Mouse (Mus musculus) adrenal gland, postnatal 25 days (tissue): Measurements from ENCODE around the gene Cldn3. TPM values are rescaled to one million over a fixed set of nuclear protein-coding genes. Genes with fewer than 3 reads are reported as not detected.
"Not testable (repeated sequence)": the region's sequence is repeated elsewhere in the genome, so short reads cannot be mapped to it uniquely, and the experiment has no call there.

ENCODE experiments used
- DNase-seq: peaks from one replicate; pipeline ENCODE4 v3.0.0; 2021; ENCODE audit warnings: mixed read lengths
- long read RNA-seq: library from polyadenylated mRNA; stranded (forward); transcript quantifications from one replicate; pipeline ENCODE4 v2.0.0, GENCODE M21; 2021
- total RNA-seq: library from RNA; stranded (reverse); gene quantifications from 2 replicates; pipeline ENCODE4 v1.2.3, GENCODE M21; 2021

Gene Cldn3
- 1.0 and 2.2 TPM in 2 replicates for total RNA-seq
- long read RNA-seq, transcript Cldn3-201 (1 exons, 1,259 nt): major isoform, 100 of 100 reads
- long read RNA-seq, partial matches to known transcripts: 0 of 100 reads
- long read RNA-seq, other reads (novel, unspliced or antisense): 0 of 100 reads

GRCm38 (mm10) chr5:134985633-134986297 is at the start of gene Cldn3:
Gene Cldn3 (plus strand): TSS chr5:134986214.
- peak; percentile 20 for DNase-seq

GRCm38 (mm10) chr5:134936626-134937185 is 49.3 kb upstream of the Cldn3 start:
- DNase-seq: no peak

DNA sequence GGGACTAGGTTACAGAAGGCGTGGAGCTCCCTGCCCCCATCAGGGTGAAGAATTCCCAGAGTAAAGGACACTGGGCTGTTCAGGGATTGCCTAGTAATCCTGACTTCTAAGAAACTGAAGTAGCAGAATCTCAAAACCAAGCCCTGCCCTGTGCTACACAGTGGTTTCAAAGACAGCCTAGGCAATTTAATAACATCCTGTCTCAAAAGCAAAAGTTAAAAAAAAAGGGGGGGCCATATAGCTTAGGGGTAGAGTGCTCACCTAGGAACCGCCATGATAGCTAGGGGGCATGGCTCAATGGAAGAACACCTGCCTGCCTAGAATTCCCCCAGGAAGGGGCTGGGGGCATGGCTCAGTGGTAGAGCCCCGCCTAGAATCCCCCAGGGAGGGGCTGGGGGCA is 46.9 kb upstream of the Cldn3 start:
- no peak for DNase-seq

- DNase-seq: not testable (repeated sequence)
Measured at GRCm38 (mm10) chr5:134939554-134939953, 46.5 kb upstream of the Cldn3 start.

DNA sequence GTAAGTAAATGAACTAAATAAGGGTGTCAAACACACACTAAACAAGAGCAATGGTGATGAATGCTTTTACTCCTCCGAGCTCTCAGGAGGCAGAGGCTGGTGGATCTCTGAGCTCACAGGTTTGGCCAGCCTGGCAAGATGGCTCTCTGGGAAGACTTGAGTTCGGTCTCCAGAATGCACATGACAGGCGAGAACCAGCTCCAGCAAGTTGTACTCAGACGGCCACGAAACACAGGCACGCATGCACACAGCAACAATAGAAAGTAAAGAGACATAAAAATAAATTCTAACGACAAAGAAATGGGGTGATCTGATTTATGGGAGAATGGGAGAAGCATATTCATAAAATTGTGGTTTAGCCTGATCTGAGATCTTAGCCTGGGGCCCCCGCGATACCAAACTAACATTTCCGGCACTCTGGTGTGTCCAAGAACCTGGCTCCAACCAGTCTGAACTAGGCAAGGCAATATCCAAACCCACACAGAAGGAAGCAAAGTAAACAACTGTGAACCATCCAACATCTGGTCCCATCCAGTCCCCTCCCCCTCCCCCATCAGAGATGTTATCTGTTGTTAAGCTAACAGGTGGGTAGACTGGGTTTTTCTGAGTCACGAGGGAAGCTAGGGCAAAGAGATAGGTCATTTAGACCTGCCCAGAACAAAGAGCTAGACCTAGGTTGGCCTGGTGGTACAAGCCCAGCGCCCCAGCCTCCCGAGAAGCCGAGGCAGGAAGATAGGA is 44.4 kb upstream of the Cldn3 start:
- DNase-seq: no peak

DNA sequence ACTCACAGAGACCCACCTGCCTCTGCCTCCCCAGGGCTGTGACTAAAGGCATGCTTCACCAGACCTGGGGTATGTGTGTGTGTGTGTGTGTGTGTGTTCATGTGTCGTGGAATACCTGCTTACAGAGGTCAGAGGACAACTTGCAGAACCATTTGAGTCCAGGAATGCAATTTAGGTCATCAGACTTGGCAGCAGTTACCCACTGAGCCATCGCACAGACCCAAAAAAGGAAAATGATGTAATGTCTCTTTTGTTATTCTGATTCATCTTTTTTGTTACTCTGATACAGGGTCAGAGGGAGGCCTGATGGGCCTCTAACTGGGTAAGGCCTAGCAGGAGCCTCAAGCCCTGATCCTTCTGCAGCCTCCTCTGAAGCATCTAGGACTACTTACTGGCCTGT is 43.3 kb upstream of the Cldn3 start:
- no peak for DNase-seq

DNA sequence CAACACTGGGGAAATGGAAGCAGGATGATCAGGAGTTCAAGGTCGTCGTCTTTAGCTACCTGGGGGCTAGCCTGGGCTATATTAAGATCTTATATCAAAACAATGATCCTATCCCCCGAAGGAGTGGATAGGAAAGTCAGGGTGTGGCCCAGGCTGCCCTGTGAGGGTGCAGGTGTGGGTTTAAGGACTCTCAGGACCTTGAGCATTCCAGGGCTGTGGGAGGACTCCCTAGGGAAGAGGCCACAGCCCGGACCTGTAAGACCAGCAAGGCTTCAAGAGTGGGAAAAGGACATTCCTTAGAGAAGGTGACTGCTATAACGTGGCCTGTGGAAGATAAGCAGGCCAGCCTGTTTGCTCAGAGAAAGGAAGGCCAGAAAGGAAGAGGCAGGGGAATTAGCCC is 41.8 kb upstream of the Cldn3 start:
- DNase-seq: no peak

GRCm38 (mm10) chr5:134945266-134945959 is 40.6 kb upstream of the Cldn3 start:
- DNase-seq: no peak

GRCm38 (mm10) chr5:134946063-134946856 is 39.8 kb upstream of the Cldn3 start:
- no peak for DNase-seq

- DNase-seq: no peak
Measured at GRCm38 (mm10) chr5:134946857-134947255, 39.2 kb upstream of the Cldn3 start, which contains the start of gene Cldn4. Gene Cldn4 (minus strand): TSS chr5:134946934.

DNA sequence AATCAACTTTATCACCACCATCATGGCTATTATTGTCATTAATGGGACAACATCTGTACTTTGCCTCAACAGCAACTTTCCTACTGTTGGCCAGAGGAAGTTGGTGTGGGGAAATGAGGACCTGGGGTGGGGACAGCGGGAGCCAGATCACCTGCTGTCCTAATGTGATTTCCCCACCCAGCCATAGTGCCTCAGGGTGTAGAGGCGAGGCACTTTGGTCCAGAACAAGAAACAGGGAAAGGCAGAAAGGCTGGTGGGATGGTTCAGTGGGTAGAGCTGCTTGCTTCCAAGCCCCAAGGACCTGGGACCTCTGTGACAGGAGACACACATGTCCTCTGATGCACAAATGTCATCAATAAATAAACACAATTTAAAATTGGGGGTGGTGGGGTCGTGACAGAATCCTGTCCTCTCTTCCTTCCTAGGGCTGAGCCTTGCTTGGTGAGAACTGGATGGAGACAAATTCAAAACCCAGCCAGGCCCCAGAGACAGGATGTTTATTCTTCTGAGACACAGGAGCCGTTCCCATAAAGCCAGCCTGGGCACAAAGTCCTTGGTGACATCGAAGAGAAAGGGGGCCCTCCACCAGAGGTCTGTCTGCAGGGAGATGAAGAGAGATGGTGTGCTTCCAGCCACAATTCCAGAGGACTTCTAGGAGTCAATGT is 38.5 kb upstream of the Cldn3 start:
- DNase-seq: no peak

DNA sequence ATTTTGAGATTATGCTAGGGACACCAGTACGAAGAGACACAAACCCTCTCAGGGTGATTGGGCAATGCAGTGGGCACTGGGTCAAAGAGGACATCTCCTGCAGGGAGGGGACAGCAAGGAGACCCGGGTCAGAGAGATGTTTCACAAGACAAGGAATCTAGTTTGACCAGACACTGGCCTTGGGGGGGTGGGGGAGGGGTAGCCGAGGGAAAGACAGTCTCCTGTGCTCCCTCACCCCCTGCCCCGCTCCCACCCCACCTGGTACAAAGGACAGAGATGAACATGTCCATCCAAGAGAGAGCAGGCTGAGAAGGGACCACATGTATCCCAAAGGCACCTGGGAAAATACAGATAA is 38.0 kb upstream of the Cldn3 start:
- DNase-seq: no peak

DNA sequence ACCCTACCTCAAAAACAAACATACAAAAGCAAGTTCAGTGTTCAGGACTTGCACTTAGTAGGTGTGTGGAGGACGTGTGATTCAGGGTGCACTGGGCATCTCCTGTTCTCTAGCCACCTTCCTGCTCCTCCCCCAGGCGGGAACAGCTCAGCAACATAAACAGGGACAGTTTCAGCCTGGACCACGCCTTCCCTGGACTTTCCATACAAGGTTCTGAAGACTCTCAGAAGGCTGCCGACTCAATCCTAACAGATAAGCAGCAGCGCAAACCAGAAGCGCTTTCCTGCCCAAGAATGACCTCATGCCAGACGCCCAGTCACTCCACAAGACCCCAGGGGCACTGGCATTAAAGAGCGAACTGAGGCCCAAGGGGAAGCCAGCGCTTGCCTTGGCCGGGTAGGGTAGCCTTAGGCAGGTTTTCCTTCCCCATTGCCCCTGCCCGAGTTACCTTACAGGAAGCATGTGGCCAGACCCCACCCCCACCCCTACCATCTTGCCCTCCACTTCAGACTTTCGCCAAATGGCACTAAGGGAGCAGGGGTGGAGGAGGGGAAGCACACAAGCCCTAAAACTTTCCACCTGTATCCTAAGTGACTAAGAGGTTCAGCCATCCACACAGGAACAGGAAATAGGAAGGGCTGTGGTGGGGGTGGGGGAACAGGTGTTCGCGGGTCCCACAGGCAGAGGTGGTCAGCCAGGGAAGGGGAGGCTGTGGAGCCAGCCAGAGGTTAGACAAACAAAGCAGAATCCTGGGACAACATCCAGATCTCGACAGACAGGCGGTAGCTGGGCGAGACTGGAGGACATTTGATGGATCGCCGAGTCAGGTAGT is 34.7 kb upstream of the Cldn3 start:
- no peak for DNase-seq

- no peak for DNase-seq
Measured at GRCm38 (mm10) chr5:134955491-134955890, 30.5 kb upstream of the Cldn3 start.

DNA sequence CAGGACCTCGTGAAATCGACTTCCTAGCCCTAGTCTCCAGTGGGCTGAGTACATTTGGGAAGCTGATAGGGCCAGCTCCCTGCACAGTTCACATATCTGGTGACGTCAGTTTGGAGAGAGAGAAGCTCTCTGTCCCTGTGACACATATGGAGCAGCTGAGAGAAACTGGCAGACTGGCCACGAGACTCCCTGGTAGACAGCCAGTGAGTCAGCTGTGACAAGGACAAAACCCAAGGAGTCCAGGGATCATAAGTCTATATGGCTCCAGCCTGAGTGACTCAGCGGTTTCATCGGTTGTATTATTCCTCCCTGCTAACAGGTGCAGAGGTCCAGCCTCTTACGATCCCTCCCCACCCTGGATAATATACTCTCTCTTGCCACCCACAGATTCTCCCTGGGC is 26.9 kb upstream of the Cldn3 start:
- DNase-seq: peak; percentile 63

DNA sequence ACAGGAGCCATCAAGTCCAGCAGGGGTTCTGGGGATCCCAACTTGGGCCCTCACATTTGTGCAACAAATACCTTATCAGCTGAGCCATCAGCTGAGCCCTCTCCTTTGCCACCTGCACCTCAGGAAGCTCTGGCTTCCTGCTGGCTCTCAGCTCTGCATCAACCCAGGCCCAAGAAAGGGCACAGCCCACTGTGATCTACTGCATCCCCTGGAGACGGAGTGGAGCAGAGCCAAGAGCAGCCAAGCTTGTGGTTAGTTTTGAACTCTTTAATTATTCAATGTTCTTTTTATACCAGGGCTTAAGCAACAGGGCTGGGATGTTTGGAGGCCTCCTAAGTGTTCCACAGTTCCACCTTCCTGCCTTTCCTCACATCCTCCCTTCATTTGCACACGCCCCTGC is 25.6 kb upstream of the Cldn3 start:
- DNase-seq: no peak

GRCm38 (mm10) chr5:134961519-134961918 is 24.5 kb upstream of the Cldn3 start:
- no peak for DNase-seq

- DNase-seq: no peak
Measured at GRCm38 (mm10) chr5:134963546-134963945, 22.5 kb upstream of the Cldn3 start.

GRCm38 (mm10) chr5:134964655-134965054 is 21.4 kb upstream of the Cldn3 start:
- not testable (repeated sequence) for DNase-seq

GRCm38 (mm10) chr5:134965473-134965851 is 20.6 kb upstream of the Cldn3 start:
- DNase-seq: peak; percentile 63
